Mouse (Mus musculus) midbrain, embryonic 15.5 days (tissue): ENCODE data around the gene Boc. TPM values are rescaled to one million over a fixed set of nuclear protein-coding genes. Genes with fewer than 3 reads are reported as not detected.

ENCODE experiments used
- ATAC-seq: fragments of 200-750 bp; cut with Nextera tagmentation; replicated peaks from 2 replicates; pipeline ENCODE4 v1.8.0; 2017; ENCODE audit warnings: moderate TSS enrichment
- H3K27ac ChIP-seq: fragments of 300-500 bp; sonication (generic); 2 replicates; pipeline ENCODE4 v1.5.1; 2015; ENCODE audit warnings: mild to moderate bottlenecking, inconsistent platforms
- H3K27me3 ChIP-seq: fragments of 300-500 bp; sonication (generic); replicated peaks from 2 replicates; pipeline ENCODE4 v1.6.1; 2015; ENCODE audit warnings: inconsistent platforms
- H3K36me3 ChIP-seq: fragments of 300-500 bp; sonication (generic); replicated peaks from 2 replicates; pipeline ENCODE4 v1.6.1; 2015; ENCODE audit warnings: inconsistent platforms
- H3K4me1 ChIP-seq: fragments of 300-500 bp; sonication (generic); 2 replicates; pipeline ENCODE4 v1.6.1; 2015; ENCODE audit warnings: inconsistent platforms
- H3K4me2 ChIP-seq: fragments of 300-500 bp; sonication (generic); 2 replicates; pipeline ENCODE4 v1.6.1; 2015; ENCODE audit warnings: inconsistent platforms, mild to moderate bottlenecking, moderate library complexity
- H3K4me3 ChIP-seq: fragments of 300-500 bp; sonication (generic); 2 replicates; pipeline ENCODE4 v1.5.1; 2015; ENCODE audit warnings: mild to moderate bottlenecking, inconsistent platforms
- H3K9ac ChIP-seq: fragments of 300-500 bp; sonication (generic); 2 replicates; pipeline ENCODE4 v1.6.1; 2015; ENCODE audit warnings: mild to moderate bottlenecking, inconsistent platforms
- H3K9me3 ChIP-seq: fragments of 300-500 bp; sonication (generic); 2 replicates; pipeline ENCODE4 v1.6.1; 2016; ENCODE audit warnings: inconsistent platforms
- WGBS: fragments of 180-500 bp; shearing (Covaris S2); methylation state at CpG from one replicate; pipeline ENCODE4 v1.1.7; 2015; ENCODE audit warnings: mixed read lengths; 5-methylcytosine and 5-hydroxymethylcytosine counted together
- polyA plus RNA-seq: library from polyadenylated mRNA; unstranded; fragments of >200 nt; fragmentation: Nextera tagmentation; extraction: Ambion mirVana; gene quantifications from 2 replicates; pipeline ENCODE4 v1.2.1, GENCODE M21; 2015

The Boc gene
- 11.7 and 15.8 TPM in 2 replicates for polyA plus RNA-seq

DNA sequence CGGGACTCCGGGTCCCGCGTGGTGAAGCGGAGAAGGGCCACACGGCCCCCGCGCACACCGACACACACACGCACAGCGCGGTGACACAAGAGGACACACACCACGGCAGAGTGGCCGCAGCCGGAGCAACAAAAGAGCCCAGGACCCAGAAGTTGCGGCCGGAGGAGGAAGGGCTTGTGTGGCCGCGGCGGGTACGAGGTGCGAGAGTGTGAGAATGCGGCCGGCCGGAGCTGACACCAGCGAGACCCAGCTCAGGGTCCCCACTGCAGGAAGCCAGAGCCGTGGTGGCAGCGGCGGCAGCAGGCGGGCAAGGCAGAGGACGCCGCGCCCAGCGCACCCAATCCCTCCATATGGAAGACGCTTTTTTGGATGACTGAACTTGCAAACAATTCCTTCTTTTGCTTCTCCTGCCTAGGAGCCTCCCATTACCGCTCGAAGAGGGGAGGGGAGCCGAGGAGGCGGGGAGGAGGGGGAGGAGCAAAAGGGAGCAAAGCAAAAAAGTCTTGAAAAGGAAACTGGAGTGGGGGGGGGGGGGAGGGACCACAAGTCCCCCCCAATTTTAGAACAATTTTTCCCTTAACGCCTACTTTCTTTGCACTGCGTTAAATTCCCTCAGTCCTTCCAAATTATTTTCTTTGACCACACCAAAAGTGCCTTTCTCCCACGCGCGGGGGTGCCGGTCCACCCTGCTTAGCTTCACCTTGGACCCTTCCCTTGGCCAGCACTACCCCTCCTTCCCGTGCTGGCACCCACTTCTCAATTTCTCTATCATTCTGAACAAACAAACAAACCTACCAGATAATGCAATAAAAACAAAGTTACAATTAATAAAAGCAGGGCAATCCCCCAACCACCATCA, at the start of gene Boc:
Boc (minus strand) TSS at position 427 of the 859 bp plus-strand sequence.
- H3K4me1 ChIP-seq, result peaks cover 17% of the 10 kb centered on the region
- H3K4me2 ChIP-seq, result peak within 1 kb of the TSS; percentile 87
- no peaks in the 10 kb centered on the region for H3K9me3 ChIP-seq
- WGBS, result under 1% methylated on average over 41 of the region's 46 CpGs
- H3K27ac ChIP-seq, result peak within 1 kb of the TSS; percentile 77
- no peaks in the 10 kb centered on the region for H3K27me3 ChIP-seq
- peak within 1 kb of the TSS; percentile 68 for H3K4me3 ChIP-seq
- H3K9ac ChIP-seq, result peak within 1 kb of the TSS; percentile 50
- no peaks in the 10 kb centered on the region for H3K36me3 ChIP-seq
- peak; percentile 77 for ATAC-seq

DNA sequence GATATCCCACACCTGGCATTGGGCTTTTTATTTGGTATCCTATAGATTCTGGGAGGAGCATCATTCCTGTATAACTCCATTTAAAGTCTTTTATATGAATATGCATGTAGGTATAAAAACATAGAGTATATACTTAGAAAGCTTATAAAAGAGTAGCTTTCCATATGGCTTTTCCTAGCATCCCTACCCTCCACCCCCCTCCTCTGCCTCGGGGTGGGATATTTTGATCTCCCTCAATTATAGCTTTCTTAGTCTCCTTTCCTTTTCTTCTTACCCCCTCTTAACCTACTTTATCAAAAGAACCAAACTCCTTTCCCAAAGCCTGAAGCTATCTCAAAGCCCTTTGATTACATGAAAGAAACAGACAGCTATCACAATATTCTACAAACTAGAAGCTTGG, 47.9 kb upstream of the Boc start:
- no peak for ATAC-seq
- Histone ChIP-seq H3K9ac (no peak overlapping the region), H3K36me3 (no peaks in the 10 kb centered on the region), H3K27me3 (no peaks in the 10 kb centered on the region), H3K4me1 (peaks cover 7% of the 10 kb centered on the region), H3K9me3 (no peaks in the 10 kb centered on the region), H3K4me3 (no peak overlapping the region), H3K27ac (no peak overlapping the region), H3K4me2 (no peak overlapping the region)
- 75% methylated on average over 1 of the region's 1 CpGs for WGBS

DNA sequence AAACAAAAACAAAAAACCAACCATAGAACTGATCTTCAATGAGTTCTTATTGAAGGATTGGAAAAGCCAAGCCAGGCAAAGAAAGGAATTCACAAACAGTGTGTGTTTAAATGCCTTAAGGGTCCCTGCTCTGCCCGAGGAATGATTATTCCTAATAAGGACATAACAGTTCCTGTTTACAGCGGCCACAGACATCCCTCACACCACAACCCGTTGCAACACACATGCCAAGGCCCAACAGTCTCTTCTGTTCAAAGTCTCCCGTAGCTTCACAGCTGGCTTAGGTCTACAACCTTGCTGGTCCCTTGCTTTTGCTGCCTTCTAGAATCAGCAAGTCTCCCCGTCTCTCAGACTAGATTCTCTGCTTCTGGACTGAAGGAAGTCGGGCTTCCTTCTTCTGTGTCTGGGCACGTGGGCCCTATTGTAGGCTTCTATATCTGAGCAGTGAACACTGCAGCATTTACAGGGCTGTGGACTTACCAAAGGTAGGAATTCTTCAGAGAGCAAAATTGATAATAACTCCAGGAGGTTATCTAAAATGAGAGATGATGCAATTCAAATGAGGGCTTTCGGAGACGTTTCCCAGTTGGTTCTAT, 45.4 kb upstream of the Boc start:
- Histone ChIP-seq H3K27ac (no peak overlapping the region), H3K4me3 (no peak overlapping the region), H3K36me3 (no peaks in the 10 kb centered on the region), H3K4me2 (no peak overlapping the region), H3K9me3 (no peaks in the 10 kb centered on the region), H3K4me1 (peaks cover 7% of the 10 kb centered on the region), H3K27me3 (no peaks in the 10 kb centered on the region), H3K9ac (no peak overlapping the region)
- no peak for ATAC-seq
- WGBS, result 77% methylated on average over 9 of the region's 9 CpGs

DNA sequence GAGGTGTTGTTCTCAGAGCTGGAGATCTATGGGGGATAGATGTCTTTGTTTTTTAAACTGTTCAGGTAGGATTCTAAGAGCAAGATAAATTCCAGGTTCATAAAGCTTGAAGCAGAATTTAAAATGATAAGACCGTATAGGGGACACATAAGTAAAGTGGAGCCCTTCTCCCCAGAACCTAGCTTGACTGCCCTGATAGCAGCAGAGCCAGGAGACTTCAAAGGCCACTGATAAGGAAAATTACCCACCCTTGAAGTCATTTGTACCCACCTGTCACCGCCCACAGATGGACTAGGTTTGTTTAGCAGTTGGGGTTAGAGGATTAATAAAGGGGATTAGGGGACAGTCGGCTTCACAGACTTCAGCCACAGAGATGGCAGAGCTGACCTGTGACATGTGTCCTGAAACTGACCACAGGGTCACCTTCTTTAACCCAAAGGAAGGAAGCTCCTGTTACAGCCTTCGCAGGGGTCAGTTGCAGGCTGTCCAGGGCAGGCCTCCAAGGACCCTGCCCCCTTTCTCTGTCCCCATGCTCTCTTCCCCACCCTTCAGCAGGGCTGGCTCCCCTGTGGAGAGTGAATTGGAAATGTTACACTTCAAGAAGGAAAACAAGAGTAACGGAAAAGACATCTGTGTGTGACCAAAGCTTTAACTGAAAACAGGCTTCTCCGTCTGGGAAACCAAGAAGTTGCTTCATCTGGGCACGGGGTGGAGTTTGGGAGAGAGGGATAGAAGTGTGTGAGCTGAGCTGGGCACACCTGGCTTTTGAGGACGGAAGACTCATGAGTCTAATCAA, 43.5 kb upstream of the Boc start:
- no peak overlapping the region for H3K9ac ChIP-seq
- H3K4me2 ChIP-seq, result no peak overlapping the region
- no peak overlapping the region for H3K4me3 ChIP-seq
- H3K27ac ChIP-seq, result no peak overlapping the region
- no peaks in the 10 kb centered on the region for H3K27me3 ChIP-seq
- H3K36me3 ChIP-seq, result no peaks in the 10 kb centered on the region
- no peaks in the 10 kb centered on the region for H3K9me3 ChIP-seq
- 21% methylated on average over 8 of the region's 8 CpGs for WGBS
- no peak for ATAC-seq
- peaks cover 7% of the 10 kb centered on the region for H3K4me1 ChIP-seq

DNA sequence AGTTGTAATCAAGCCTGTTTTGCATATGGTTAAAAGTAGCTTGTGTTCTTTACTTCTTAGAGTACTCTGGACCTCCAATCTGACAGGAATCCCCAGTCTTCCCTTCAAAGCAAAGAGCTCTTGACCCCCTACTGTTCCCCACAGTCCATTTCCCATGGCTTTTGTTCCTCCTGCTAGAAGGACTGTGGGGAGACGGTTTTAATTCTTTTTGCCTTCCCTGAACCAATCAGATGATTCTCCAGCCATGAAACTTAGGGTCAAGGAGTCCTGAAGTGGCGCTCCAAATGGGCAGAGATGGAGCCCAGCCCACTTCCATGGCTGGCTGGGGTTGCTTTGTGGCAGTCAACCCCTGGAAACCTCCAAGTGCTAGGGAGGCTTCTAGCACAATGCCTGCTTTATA, 42.5 kb upstream of the Boc start:
- no peak overlapping the region for H3K9ac ChIP-seq
- H3K36me3 ChIP-seq, result no peaks in the 10 kb centered on the region
- H3K27me3 ChIP-seq, result no peaks in the 10 kb centered on the region
- no peaks in the 10 kb centered on the region for H3K9me3 ChIP-seq
- 14% methylated on average over 2 of the region's 2 CpGs for WGBS
- H3K4me3 ChIP-seq, result no peak overlapping the region
- peaks cover 7% of the 10 kb centered on the region for H3K4me1 ChIP-seq
- ATAC-seq, result no peak
- no peak overlapping the region for H3K4me2 ChIP-seq
- no peak overlapping the region for H3K27ac ChIP-seq

DNA sequence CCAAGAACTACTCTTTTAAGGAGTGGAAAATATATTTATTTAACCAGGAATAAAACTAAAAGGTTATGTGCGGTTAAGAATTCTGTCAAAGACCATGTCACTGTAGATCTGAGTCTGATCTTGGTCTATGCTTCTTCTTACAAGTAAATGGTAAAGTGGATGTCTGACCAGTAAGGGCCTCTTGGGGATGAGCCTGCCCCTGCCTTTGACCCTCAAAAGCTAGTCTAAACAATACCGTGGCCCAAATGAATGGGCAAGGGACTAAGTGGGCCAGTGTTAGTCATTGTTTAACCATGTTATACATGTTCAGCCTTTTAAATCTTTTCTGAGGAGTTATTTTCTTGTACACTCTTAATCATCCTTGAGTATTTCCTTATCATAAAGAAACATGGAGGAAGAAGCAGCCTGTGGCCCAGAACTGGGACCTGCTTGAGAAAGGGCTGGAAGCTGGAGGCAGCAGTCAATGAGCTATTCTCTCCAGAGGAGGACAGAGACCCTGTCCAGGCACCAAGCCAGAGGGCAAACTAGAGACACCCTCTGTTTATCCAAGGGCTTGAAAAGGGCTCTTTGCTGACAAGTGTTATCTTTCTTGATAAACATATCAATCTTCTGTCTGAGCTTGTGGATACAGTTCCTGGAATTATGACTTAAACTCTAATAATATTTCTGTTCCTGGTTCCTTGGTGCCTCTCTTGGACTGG, 38.6 kb upstream of the Boc start:
- Histone ChIP-seq H3K36me3 (no peaks in the 10 kb centered on the region), H3K4me2 (no peak overlapping the region), H3K4me1 (peaks cover 5% of the 10 kb centered on the region), H3K9me3 (no peaks in the 10 kb centered on the region), H3K27ac (no peak overlapping the region), H3K9ac (no peak overlapping the region), H3K4me3 (no peak overlapping the region), H3K27me3 (no peaks in the 10 kb centered on the region)
- ATAC-seq, result no peak
- WGBS, result 89% methylated on average over 2 of the region's 2 CpGs

DNA sequence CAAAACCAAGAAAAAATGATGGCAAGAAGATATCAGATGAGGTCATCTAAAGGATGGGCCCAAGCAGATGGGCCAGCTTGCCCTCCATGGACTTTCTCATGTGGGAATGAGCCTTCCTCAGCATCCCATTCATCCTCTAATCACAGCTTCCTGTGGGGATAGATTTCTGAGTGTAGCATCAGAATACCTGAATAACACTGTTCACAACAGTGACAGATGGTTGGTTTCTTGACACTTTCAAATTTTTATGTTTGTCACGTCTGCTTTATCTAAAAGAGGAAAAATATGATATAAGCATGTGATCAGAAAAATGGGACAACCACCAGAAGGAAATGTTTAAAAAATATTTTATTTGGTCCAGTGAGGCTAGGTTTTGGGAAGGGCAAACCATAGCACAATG, 30.8 kb upstream of the Boc start:
- Histone ChIP-seq H3K4me3 (no peak overlapping the region), H3K36me3 (no peaks in the 10 kb centered on the region), H3K4me1 (no peaks in the 10 kb centered on the region), H3K9ac (no peak overlapping the region), H3K9me3 (no peaks in the 10 kb centered on the region), H3K27ac (no peak overlapping the region), H3K4me2 (no peak overlapping the region), H3K27me3 (no peaks in the 10 kb centered on the region)
- no peak for ATAC-seq
- 80% methylated on average over 1 of the region's 1 CpGs for WGBS

DNA sequence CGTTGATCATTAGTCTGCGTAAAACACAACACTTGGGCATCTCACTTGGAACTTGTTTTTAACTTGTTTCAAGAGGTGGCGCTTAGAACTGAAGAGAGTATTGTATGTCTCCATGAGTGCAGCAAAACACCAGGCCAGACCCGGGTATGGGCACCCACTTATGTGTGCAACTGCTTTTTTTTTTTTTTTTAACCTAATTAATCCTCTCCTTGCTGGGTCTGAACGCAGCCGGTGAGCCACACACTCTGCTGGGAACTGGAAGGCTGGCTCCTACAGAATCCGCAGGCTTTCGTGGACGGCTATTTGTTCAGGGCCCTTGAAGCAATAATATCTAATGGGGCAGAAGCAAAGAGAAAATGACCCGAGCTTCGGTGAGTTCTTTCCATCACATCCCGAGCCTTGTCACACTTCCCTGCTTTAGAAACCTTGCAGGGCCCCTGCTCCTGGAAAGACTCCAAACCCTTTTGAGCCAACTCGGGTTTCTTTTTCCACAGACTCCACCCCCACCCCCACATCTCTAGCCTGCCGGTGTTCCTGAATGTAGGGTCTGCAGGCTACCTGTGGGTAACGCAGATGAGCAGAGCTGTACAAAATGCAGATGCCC, 20.8 kb upstream of the Boc start:
- Histone ChIP-seq H3K4me3 (no peak overlapping the region), H3K27ac (0 out of 2 replicates have a peak overlapping the region, but pooled peaks have one; percentile 27), H3K27me3 (no peaks in the 10 kb centered on the region), H3K9ac (no peak overlapping the region), H3K4me1 (peaks cover 3% of the 10 kb centered on the region; the same call in 1 of the 2 replicates), H3K4me2 (no peak overlapping the region), H3K36me3 (no peaks in the 10 kb centered on the region), H3K9me3 (no peaks in the 10 kb centered on the region)
- peak; percentile 75 for ATAC-seq
- WGBS, result 19% methylated on average over 15 of the region's 15 CpGs

DNA sequence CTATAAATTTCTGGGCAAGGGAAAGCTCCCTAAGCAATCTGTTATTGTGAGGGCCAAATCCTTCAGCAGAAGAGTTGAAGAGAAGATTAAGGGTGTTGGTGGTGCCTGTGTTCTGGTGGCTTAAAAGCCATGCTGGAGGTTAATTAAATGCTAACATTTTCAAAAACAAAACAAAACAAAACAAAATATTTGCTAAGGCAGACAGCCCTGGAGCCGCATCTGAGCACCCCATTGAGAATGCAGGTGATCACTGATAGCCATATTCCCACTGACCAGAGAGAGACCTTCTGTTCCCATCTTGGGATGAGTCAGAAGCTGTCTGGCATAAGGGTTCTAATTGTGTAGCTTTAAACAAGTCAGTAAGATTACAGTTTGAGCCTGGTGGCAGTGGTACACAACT, 19.9 kb upstream of the Boc start:
- 85% methylated on average over 1 of the region's 1 CpGs for WGBS
- Histone ChIP-seq H3K4me3 (no peak overlapping the region), H3K4me1 (peaks cover 3% of the 10 kb centered on the region; the same call in 1 of the 2 replicates), H3K9me3 (no peaks in the 10 kb centered on the region), H3K27me3 (no peaks in the 10 kb centered on the region), H3K27ac (no peak overlapping the region), H3K9ac (no peak overlapping the region), H3K4me2 (no peak overlapping the region), H3K36me3 (no peaks in the 10 kb centered on the region)
- no peak for ATAC-seq

DNA sequence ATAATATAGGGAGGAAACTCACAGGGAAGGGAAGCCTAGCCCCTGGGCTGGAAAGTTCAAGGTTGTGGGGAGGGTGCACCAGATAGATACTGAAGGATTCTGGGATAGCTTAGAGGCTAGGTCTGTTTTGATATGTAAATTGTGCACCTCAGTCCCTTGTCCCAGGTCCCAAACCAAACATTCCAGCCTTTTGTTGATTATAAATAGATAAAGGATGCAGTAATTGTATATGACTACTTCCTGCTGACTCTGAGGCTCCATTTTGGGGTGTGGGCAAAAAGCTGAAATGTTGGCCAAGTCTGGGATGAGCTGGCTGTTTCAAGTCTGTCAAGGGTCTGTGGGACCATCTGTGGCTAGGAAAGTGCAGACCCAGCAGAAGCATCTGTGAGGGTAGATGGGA, 9.4 kb upstream of the Boc start:
- Histone ChIP-seq H3K9ac (no peak overlapping the region), H3K9me3 (no peaks in the 10 kb centered on the region), H3K4me2 (no peak overlapping the region), H3K4me3 (no peak overlapping the region), H3K27me3 (no peaks in the 10 kb centered on the region), H3K4me1 (peaks cover 16% of the 10 kb centered on the region), H3K27ac (no peak overlapping the region), H3K36me3 (no peaks in the 10 kb centered on the region)
- ATAC-seq, result no peak

DNA sequence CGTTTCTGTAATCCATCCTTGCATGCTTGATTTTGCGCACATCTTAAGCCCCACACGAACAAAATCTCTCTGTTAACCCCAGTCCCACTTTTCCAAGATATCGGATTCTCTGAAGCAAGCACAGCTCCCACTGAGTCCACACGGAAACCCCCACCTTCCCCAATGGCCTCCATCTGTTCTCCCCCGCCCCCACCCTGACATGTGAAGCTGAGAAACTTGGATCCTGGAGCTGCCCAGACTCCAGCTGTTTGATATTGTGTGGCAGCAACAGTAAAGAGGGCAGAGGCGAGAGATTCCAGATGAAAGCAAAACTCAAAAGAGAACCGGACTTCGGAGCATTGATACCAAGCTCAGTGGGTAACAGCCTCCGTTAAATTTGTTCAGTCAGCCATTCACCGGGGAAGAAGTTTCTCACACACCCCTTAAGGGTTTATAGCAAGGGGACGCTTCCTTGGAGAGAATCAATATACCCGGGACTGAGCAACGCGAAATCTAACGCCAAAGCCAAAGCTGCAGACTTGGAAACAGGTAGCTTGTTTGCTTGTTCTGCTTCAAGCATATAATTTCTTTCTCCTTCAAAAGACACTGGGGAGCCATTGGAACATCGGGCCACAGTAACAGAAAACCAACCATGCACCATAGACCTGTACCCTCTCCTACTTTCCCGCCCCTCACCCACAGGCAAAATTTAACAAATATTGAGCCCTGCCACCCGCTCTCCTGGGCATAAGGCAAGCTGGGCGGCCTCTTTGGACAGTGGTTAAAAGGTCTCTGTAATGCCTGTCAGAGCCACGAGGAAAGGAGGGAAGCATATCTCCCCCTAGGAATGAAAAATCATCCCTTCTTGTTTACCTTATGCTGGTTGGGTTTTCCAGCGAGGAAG, 6.9 kb upstream of the Boc start:
- H3K9me3 ChIP-seq, result no peaks in the 10 kb centered on the region
- 19% methylated on average over 22 of the region's 22 CpGs for WGBS
- peak; percentile 66 for ATAC-seq
- peak overlapping the region; percentile 17 for H3K4me3 ChIP-seq
- H3K4me2 ChIP-seq, result peak overlapping the region; percentile 46
- no peaks in the 10 kb centered on the region for H3K27me3 ChIP-seq
- H3K27ac ChIP-seq, result peak overlapping the region; percentile 40
- no peaks in the 10 kb centered on the region for H3K36me3 ChIP-seq
- H3K9ac ChIP-seq, result no peak overlapping the region
- H3K4me1 ChIP-seq, result peaks cover 16% of the 10 kb centered on the region
